Mouse (Mus musculus) stomach, embryonic 14.5 days (tissue): ENCODE measurements around the gene Ubald2. TPM values are rescaled to one million over a fixed set of nuclear protein-coding genes. Genes with fewer than 3 reads are reported as not detected.
"Not testable (repeated sequence)": the region's sequence is repeated elsewhere in the genome, so short reads cannot be mapped to it uniquely, and the experiment has no call there.

Experiments
- ATAC-seq: fragments of 200-750 bp; cut with Nextera tagmentation; 2 replicates; pipeline ENCODE4 v1.8.0; 2017; ENCODE audit warnings: low read depth, moderate TSS enrichment; ENCODE audit not compliant: insufficient number of reproducible peaks, insufficient read depth, low FRiP score
- H3K27ac ChIP-seq: fragments of 300-500 bp; sonication (generic); 2 replicates; pipeline ENCODE4 v1.5.1; 2014; ENCODE audit warnings: mild to moderate bottlenecking, low read length, moderate library complexity, mixed read lengths
- H3K27me3 ChIP-seq: fragments of 300-500 bp; sonication (generic); 2 replicates; pipeline ENCODE4 v1.6.1; 2014; ENCODE audit warnings: low read length, control low read depth, mixed read lengths; ENCODE audit not compliant: control insufficient read depth, insufficient read depth
- H3K36me3 ChIP-seq: fragments of 300-500 bp; sonication (generic); 2 replicates; pipeline ENCODE4 v1.6.1; 2014; ENCODE audit warnings: mild to moderate bottlenecking, control low read depth, low read length, moderate library complexity, mixed read lengths; ENCODE audit not compliant: control insufficient read depth, insufficient read depth
- H3K4me1 ChIP-seq: fragments of 300-500 bp; sonication (generic); 2 replicates; pipeline ENCODE4 v1.6.1; 2014; ENCODE audit warnings: low read length, control low read depth, mixed read lengths; ENCODE audit not compliant: control insufficient read depth, insufficient read depth
- H3K4me2 ChIP-seq: fragments of 300-500 bp; sonication (generic); replicated peaks from 2 replicates; pipeline ENCODE4 v1.6.1; 2014; ENCODE audit warnings: low read depth, low read length, control low read depth
- H3K4me3 ChIP-seq: fragments of 300-500 bp; sonication (generic); 2 replicates; pipeline ENCODE4 v1.5.1; 2014; ENCODE audit warnings: low read depth, low read length, control low read depth
- H3K9ac ChIP-seq: fragments of 300-500 bp; sonication (generic); replicated peaks from 2 replicates; pipeline ENCODE4 v1.6.1; 2014; ENCODE audit warnings: low read depth, mild to moderate bottlenecking, control low read depth, low read length, moderate library complexity, mixed read lengths
- H3K9me3 ChIP-seq: fragments of 300-500 bp; sonication (generic); 2 replicates; pipeline ENCODE4 v1.6.1; 2016; ENCODE audit warnings: low read depth, low read length, control low read depth; ENCODE audit not compliant: control insufficient read depth
- WGBS: fragments of 180-500 bp; shearing (Covaris S2); extraction: QIAGEN DNeasy Blood & Tissue Kit; methylation state at CpG from one replicate; pipeline ENCODE4 v1.1.7; 2014; 5-methylcytosine and 5-hydroxymethylcytosine counted together
- polyA plus RNA-seq: library from polyadenylated mRNA; unstranded; fragments of >200 nt; fragmentation: Nextera tagmentation; extraction: Ambion mirVana; gene quantifications from 2 replicates; pipeline ENCODE4 v1.2.1, GENCODE M21; 2014

Ubald2 gene
- polyA plus RNA-seq, 1 experiment from 2014 or later: 56.1 TPM

DNA sequence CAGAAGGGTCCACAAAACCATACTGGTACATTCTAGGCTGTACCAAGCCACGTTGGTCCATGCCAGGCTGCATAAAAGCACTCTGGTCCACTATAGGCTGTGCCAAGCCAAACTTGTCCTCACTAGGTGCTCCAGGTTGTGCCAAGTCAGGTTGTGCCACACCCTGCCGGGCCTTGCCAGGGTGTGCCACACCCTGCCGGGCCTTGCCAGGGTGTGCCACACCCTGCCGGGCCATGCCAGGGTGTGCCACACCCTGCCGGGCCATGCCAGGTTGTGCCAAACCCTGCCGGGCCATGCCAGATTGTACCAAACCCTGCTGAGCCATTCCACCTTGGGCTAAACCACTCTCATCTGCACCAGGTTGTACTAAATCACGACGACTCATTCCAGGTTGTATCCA lies 22.3 kb downstream of the Ubald2 start:
- no peak overlapping the region for H3K9ac ChIP-seq
- no peaks in the 10 kb centered on the region for H3K27me3 ChIP-seq
- no peaks in the 10 kb centered on the region for H3K9me3 ChIP-seq
- H3K27ac ChIP-seq: no peak overlapping the region
- no peaks in the 10 kb centered on the region for H3K4me1 ChIP-seq
- H3K4me2 ChIP-seq: no peak overlapping the region
- 81% methylated on average over 8 of the region's 8 CpGs for WGBS
- no peaks in the 10 kb centered on the region for H3K36me3 ChIP-seq
- ATAC-seq: no peak
- H3K4me3 ChIP-seq: no peak overlapping the region

DNA sequence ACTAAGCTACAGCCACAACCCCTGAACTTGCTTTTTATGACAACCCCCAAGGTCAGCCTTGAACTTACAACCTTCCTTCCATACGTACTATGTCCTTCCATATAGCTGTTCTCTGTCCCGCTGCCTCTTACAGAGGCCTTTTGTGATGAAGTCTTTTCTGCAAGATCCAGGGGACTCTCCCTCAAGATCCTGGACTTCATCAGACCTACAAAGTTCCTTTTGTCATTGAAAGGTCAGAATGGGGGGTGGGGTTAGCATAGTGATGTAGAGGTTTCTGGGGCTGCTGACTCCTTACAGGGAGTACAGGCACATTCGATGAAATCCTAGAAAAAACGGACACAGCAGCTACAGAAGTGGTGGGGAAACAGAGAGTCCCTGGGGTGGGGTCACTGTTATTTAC lies 25.9 kb downstream of the Ubald2 start:
- no peak overlapping the region for H3K27ac ChIP-seq
- no peaks in the 10 kb centered on the region for H3K27me3 ChIP-seq
- no peak overlapping the region for H3K9ac ChIP-seq
- 64% methylated on average over 4 of the region's 4 CpGs for WGBS
- H3K36me3 ChIP-seq: no peaks in the 10 kb centered on the region
- no peaks in the 10 kb centered on the region for H3K4me1 ChIP-seq
- no peak for ATAC-seq
- no peak overlapping the region for H3K4me2 ChIP-seq
- H3K4me3 ChIP-seq: no peak overlapping the region
- no peaks in the 10 kb centered on the region for H3K9me3 ChIP-seq

DNA sequence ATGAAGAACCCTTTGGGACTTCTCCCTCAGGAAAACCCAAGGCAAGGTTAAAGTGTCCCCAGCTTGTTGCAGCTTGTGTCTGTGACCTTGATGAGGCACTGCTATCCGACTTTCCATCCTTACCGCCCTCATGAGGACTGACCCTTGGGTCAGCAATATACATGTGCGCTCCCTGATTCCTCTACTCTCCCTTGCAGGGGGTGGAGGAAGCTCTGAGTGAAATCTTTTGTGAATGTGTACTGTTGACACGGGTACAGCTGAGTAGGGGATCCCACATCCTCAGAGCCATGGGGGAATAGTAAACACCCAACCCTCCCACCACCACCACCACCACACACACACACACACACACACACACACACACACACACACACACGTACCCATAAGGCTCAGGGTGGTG lies 29.4 kb downstream of the Ubald2 start:
- Histone ChIP-seq H3K27ac (no peak overlapping the region), H3K27me3 (no peaks in the 10 kb centered on the region), H3K4me1 (no peaks in the 10 kb centered on the region), H3K4me2 (no peak overlapping the region), H3K36me3 (no peaks in the 10 kb centered on the region), H3K9me3 (no peaks in the 10 kb centered on the region), H3K9ac (no peak overlapping the region), H3K4me3 (no peak overlapping the region)
- ATAC-seq: no peak
- WGBS: 62% methylated on average over 5 of the region's 5 CpGs

DNA sequence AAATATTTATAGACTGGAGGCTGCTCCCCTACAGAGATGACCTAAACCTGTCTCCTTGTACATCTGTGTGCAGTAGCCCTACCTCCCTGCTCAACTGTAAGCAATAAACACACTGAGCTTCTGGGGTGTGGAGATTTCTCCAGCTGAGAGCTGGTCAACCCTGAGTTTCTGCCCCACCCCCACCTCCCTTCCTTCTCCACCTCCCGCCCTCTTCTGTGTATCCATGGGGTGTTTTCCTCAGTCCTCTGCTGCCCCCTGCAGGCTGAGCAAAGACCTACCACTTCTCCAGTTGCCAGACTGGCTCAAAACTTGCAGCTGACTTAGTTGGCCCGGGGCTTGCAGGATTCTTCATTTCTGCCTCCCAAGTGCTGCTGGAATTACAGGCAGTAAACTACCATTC lies 29.9 kb downstream of the Ubald2 start:
- H3K27ac ChIP-seq: no peak overlapping the region; the same call in 1 of the 2 replicates
- ATAC-seq: peak; percentile 74; the same call in 1 of the 2 replicates

GRCm38 (mm10) chr11:116466141-116466540 lies 32.2 kb downstream of the Ubald2 start, which contains the start of gene Qrich2:
Gene Qrich2, minus strand, starts transcription at chr11:116466241.
- H3K4me2 ChIP-seq: no peak within 1 kb of the TSS
- no peaks in the 10 kb centered on the region for H3K27me3 ChIP-seq
- no peaks in the 10 kb centered on the region for H3K4me1 ChIP-seq
- no peaks in the 10 kb centered on the region for H3K9me3 ChIP-seq
- 57% methylated on average over 20 of the region's 20 CpGs for WGBS
- no peak within 1 kb of the TSS for H3K27ac ChIP-seq
- no peak within 1 kb of the TSS for H3K9ac ChIP-seq
- H3K4me3 ChIP-seq: no peak within 1 kb of the TSS
- no peak for ATAC-seq
- peaks cover 14% of the 10 kb centered on the region for H3K36me3 ChIP-seq

More for the DNA sequence above, 29.9 kb downstream of the Ubald2 start:
- no peak overlapping the region for H3K4me3 ChIP-seq
- no peaks in the 10 kb centered on the region for H3K4me1 ChIP-seq
- H3K4me2 ChIP-seq: no peak overlapping the region
- H3K36me3 ChIP-seq: no peaks in the 10 kb centered on the region
- 9% methylated on average over 2 of the region's 2 CpGs for WGBS
- H3K9me3 ChIP-seq: no peaks in the 10 kb centered on the region
- H3K27me3 ChIP-seq: no peaks in the 10 kb centered on the region
- no peak overlapping the region for H3K9ac ChIP-seq

GRCm38 (mm10) chr11:116468338-116468737 lies 34.4 kb downstream of the Ubald2 start:
- not testable (repeated sequence) for H3K27me3 ChIP-seq, H3K27ac ChIP-seq, H3K9me3 ChIP-seq, H3K4me3 ChIP-seq, H3K9ac ChIP-seq, ATAC-seq, H3K4me2 ChIP-seq, H3K4me1 ChIP-seq
- 73% methylated on average over 3 of the region's 3 CpGs for WGBS
- H3K36me3 ChIP-seq: peaks cover 34% of the 10 kb centered on the region

DNA sequence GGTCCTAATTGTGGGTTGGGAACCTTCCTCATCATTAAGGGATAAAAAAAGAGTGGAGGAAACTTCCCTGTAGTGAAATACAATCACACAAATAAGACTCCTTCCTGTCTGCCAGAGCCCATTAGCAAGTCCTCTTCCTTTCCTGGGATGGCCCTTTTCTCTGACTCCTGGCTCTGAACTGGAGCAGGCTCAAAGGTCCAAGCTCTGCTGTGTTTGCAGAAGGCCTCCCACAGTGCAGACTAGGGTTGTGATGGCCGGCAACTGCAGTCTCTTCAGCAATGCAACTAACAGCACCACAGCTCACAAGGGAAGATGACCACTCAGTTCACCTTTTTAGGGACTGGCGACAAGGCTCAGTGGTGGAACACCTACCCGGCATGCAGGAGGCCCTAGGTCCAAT lies 36.4 kb downstream of the Ubald2 start:
- 87% methylated on average over 3 of the region's 3 CpGs for WGBS
- no peak overlapping the region for H3K4me2 ChIP-seq
- H3K4me3 ChIP-seq: no peak overlapping the region
- no peaks in the 10 kb centered on the region for H3K27me3 ChIP-seq
- no peak overlapping the region for H3K9ac ChIP-seq
- H3K36me3 ChIP-seq: peaks cover 46% of the 10 kb centered on the region
- no peaks in the 10 kb centered on the region for H3K9me3 ChIP-seq
- no peaks in the 10 kb centered on the region for H3K4me1 ChIP-seq
- no peak overlapping the region for H3K27ac ChIP-seq
- no peak for ATAC-seq

DNA sequence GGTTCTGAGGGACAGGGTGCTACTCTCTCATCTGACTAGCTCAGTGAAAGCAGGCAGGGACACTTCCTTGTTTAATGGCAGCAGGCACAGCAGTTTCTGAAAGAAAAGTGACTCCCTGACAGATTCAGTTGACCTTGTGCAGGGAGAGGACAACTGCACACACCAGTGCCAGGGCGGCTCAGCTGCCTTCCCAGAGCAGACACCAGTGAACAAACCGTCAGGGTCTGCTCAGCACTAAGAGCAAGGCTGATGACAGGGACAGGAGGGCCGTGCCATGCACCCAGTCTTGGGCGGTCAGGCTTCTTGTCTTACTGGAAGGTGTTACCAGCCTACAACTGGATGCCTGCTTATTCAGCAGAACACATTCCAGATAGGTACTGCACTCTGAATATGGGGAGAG lies 37.0 kb downstream of the Ubald2 start:
- Histone ChIP-seq H3K4me2 (no peak overlapping the region), H3K9me3 (no peaks in the 10 kb centered on the region), H3K27me3 (no peaks in the 10 kb centered on the region), H3K4me3 (no peak overlapping the region), H3K27ac (no peak overlapping the region), H3K4me1 (no peaks in the 10 kb centered on the region), H3K36me3 (peaks cover 52% of the 10 kb centered on the region), H3K9ac (no peak overlapping the region)
- WGBS: 90% methylated on average over 4 of the region's 4 CpGs
- ATAC-seq: no peak

DNA sequence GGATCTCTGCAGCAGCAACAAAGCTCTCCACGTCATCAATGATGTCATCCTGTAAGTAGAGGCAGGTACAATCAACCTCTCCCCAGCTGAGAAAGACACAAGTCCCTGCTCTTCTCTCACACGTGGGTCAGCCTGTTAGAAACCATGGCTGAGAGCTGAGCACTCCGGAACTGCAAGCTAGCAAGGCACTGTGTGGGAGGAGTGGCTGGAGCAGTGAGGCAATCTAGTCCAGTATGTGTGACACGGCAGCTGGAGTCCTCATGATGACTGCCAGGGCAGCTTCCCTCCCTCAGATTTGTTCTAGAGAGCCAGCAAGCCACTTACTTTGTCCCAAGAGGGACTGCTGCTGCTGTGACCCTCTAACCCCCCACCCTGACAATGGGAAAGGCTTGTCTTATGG lies 38.4 kb downstream of the Ubald2 start:
- 84% methylated on average over 4 of the region's 4 CpGs for WGBS

More for the DNA sequence above, 38.4 kb downstream of the Ubald2 start:
- no peak overlapping the region for H3K27ac ChIP-seq
- H3K36me3 ChIP-seq: peaks cover 65% of the 10 kb centered on the region
- H3K4me1 ChIP-seq: no peaks in the 10 kb centered on the region
- H3K4me2 ChIP-seq: no peak overlapping the region
- H3K4me3 ChIP-seq: no peak overlapping the region
- no peak for ATAC-seq
- H3K27me3 ChIP-seq: no peaks in the 10 kb centered on the region
- no peak overlapping the region for H3K9ac ChIP-seq
- no peaks in the 10 kb centered on the region for H3K9me3 ChIP-seq
